Mouse (Mus musculus) heart, adult 2 months (tissue): ENCODE results near the gene Olfr972. TPM values are rescaled to one million over a fixed set of nuclear protein-coding genes. Genes with fewer than 3 reads are reported as not detected.
"Not testable (repeated sequence)": the region's sequence is repeated elsewhere in the genome, so short reads cannot be mapped to it uniquely, and the experiment has no call there.

ENCODE experiments used
- DNase-seq, 2 experiments: peaks; one replicate each; pipeline ENCODE4 v3.0.0; 2021
- H3K27ac ChIP-seq: fragments of 200-600 bp; 2 replicates; pipeline ENCODE4 v1.8.1; 2022
- H3K27me3 ChIP-seq: fragments of 200-500 bp; 2 replicates; pipeline ENCODE4 v1.6.1; 2012; ENCODE audit warnings: mild to moderate bottlenecking, low read length, inconsistent platforms, mixed read lengths; ENCODE audit not compliant: control insufficient read depth, insufficient read depth
- H3K36me3 ChIP-seq: fragments of 200-500 bp; 2 replicates; pipeline ENCODE4 v1.6.1; 2012; ENCODE audit warnings: low read length, inconsistent platforms; ENCODE audit not compliant: control insufficient read depth, insufficient read depth
- H3K4me1 ChIP-seq: fragments of 200-500 bp; 2 replicates; pipeline ENCODE4 v1.6.1; 2011; ENCODE audit warnings: low read length; ENCODE audit not compliant: control insufficient read depth, insufficient read depth
- H3K4me3 ChIP-seq: fragments of 200-600 bp; 2 replicates; pipeline ENCODE4 v1.8.1; 2022
- H3K79me2 ChIP-seq: fragments of 200-500 bp; replicated peaks from 2 replicates; pipeline ENCODE4 v1.6.1; 2012; ENCODE audit warnings: mild to moderate bottlenecking, inconsistent platforms, low read length, moderate library complexity, mixed read lengths; ENCODE audit not compliant: control insufficient read depth, insufficient read depth
- H3K9ac ChIP-seq: fragments of 200-500 bp; 2 replicates; pipeline ENCODE4 v1.6.1; 2012; ENCODE audit warnings: low read depth, mild to moderate bottlenecking, control low read depth, inconsistent platforms, low read length, mixed read lengths
- CTCF ChIP-seq: fragments of 200-600 bp; IDR thresholded peaks from 2 replicates; pipeline ENCODE4 v1.8.1; 2022; ENCODE audit warnings: antibody characterized with exemption, mild to moderate bottlenecking, moderate library complexity
- EP300 ChIP-seq: fragments of 200-500 bp; IDR thresholded peaks from 2 replicates; pipeline ENCODE4 v1.6.1; 2011; ENCODE audit warnings: low read depth, low read length, control low read depth; ENCODE audit not compliant: insufficient read depth
- POLR2A ChIP-seq: fragments of 200-500 bp; IDR thresholded peaks from 2 replicates; pipeline ENCODE4 v1.6.1; 2011; ENCODE audit warnings: mild to moderate bottlenecking, low read depth, low read length, control low read depth; ENCODE audit not compliant: insufficient read depth
- WGBS: fragments of 180-500 bp; shearing (Covaris S2); methylation state at CpG from one replicate; pipeline ENCODE4 v1.1.7; 2018; 5-methylcytosine and 5-hydroxymethylcytosine counted together
- intact Hi-C: fragments of 180-260 bp; cut with DNase I; formaldehyde crosslinking; loops from one replicate; pipeline ENCODE4 v1.15.1; 2025
- long read RNA-seq: library from polyadenylated mRNA; stranded (forward); transcript quantifications from one replicate; pipeline ENCODE4 v2.0.0, GENCODE M21; 2021
- polyA plus RNA-seq: library from polyadenylated mRNA; depleted of rRNA; stranded (reverse); fragments of >200 nt; gene quantifications from 2 replicates; pipeline ENCODE4 v1.2.3, GENCODE M21; 2012; rRNA removed
- total RNA-seq, 2 experiments: library from RNA; stranded (reverse); gene quantifications; 2 replicates each; pipeline ENCODE4 v1.2.3; 2021

Olfr972 gene
- total RNA-seq: not detected
- polyA plus RNA-seq: not detected in 2 replicates
- long read RNA-seq: 0 reads

DNA sequence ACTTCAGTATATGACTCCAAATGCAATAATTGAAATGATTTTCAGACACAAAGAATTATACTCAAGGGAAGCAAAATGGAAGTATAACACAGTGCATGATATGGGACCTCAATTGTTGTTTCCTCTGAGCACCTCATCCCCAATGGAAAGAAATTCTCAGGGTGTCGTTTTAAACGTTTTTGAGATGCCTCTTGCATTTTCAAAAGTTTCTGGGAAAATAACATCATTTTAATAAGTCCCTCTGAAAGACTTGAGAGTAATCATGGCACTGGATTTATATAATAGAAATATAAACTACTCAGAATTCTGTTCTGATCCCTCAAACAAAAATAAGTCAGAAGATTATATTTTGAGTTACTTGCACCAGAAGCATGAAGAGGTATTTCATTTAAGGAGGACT, at the start of gene Olfr972:
TSS of gene Olfr972 (plus strand) at position 301 of the 400 bp plus-strand sequence.
- intact Hi-C loops: no loop called here
- DNase-seq: no peak
- H3K4me3 ChIP-seq: no peak within 1 kb of the TSS
- TF ChIP-seq POLR2A (no peak), EP300 (no peak), CTCF (no peak)
- no peaks in the 10 kb centered on the region for H3K36me3 ChIP-seq
- H3K79me2 ChIP-seq: no peaks in the 10 kb centered on the region
- 41% methylated on average over 2 of the region's 2 CpGs for WGBS
- H3K4me1 ChIP-seq: no peaks in the 10 kb centered on the region
- no peak within 1 kb of the TSS for H3K27ac ChIP-seq
- H3K9ac ChIP-seq: no peak within 1 kb of the TSS
- no peaks in the 10 kb centered on the region for H3K27me3 ChIP-seq

DNA sequence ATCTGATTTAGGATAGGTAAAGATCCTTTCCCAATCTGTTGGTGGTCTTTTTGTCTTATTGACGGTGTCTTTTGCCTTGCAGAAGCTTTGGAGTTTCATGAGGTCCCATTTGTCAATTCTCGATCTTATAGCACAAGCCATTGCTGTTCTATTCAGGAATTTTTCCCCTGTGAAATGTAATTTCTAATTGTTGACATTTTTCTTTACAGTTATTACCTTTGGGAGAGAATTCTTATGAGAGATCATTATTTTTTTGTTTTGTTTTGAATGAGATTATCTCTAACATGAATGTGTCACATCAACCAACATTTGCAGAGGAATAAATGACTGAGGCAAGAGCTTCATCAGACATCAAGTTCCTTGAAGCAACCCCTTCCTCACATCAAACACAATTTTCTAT, 29.6 kb upstream of the Olfr972 start, which contains the start of gene Olfr971:
TSS of gene Olfr971 (plus strand) at position 301 of the 400 bp plus-strand sequence.
- WGBS: 77% methylated on average over 2 of the region's 2 CpGs
- intact Hi-C loops: not testable (repeated sequence)

DNA sequence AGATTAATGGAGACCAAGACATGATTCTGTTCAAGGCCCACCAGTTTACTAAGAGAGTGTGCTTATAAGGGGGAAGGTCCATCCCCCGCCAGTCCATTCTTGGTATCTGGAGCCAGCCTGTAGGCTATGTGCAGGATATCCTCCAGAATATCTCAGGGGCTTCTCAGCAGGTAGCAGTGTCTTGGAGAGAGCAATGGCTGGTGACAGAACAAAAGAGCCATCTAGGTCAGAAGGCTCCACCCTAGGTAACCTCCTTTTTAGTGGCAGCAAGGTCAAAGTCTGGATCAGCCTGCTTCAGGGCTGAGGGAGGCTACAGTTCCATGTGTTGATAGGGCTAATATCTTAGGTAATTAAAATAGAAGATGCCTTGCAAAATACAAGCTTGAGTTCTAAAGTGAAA, 5.8 kb downstream of the Olfr972 start:
- 86% methylated on average over 1 of the region's 1 CpGs for WGBS
- H3K4me3 ChIP-seq, H3K4me1 ChIP-seq, H3K27me3 ChIP-seq, intact Hi-C loops, DNase-seq, H3K27ac ChIP-seq, H3K9ac ChIP-seq, H3K79me2 ChIP-seq, H3K36me3 ChIP-seq: not testable (repeated sequence)

More for the DNA sequence above, 29.6 kb upstream of the Olfr972 start, which contains the start of gene Olfr971:
- H3K4me3 ChIP-seq, H3K27ac ChIP-seq, H3K9ac ChIP-seq, H3K79me2 ChIP-seq, H3K4me1 ChIP-seq, DNase-seq, H3K27me3 ChIP-seq, H3K36me3 ChIP-seq: not testable (repeated sequence)

DNA sequence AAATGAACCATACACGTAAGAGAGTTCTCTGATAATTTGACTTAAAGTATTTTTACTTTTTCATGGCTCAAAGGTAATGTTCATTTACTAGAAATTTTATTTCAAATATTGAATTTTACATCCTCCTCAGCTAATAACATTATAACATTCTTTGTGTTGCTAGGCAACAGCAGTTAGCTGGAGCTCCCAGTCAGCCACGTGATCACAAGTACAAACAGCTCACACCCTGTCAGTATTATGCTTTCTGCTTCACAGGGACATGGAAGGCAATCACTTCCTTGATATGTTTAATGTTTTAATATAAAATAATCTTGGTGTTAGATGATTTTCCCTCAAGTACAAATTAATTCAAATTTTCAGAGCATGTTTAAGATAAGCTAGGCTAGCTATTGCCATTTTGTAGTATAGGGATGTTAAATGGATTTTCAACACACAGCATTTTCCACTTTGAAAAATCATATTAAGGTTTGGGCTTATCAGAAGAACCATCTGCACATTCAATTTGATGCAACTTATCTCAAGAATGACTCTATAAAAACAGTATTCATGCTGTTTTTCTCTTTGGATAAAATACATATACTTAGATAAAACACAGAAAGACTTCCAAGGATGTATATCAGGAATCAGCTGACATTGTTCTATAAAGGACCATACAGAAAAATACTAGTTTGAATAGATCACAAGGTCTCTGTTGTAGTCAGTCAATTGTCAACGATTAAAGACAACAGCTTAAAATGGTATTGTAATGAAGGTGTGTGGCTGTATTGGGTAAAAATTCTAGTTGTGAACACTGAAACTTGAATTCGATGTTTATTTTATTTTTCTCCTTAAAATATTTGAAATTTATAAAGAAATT, 11.5 kb downstream of the Olfr972 start:
- DNase-seq, H3K27ac ChIP-seq, H3K27me3 ChIP-seq, H3K4me3 ChIP-seq, H3K9ac ChIP-seq, H3K4me1 ChIP-seq, H3K79me2 ChIP-seq, intact Hi-C loops, H3K36me3 ChIP-seq: not testable (repeated sequence)
- no CpG with 5 or more reads among the region's 4 CpGs for WGBS

DNA sequence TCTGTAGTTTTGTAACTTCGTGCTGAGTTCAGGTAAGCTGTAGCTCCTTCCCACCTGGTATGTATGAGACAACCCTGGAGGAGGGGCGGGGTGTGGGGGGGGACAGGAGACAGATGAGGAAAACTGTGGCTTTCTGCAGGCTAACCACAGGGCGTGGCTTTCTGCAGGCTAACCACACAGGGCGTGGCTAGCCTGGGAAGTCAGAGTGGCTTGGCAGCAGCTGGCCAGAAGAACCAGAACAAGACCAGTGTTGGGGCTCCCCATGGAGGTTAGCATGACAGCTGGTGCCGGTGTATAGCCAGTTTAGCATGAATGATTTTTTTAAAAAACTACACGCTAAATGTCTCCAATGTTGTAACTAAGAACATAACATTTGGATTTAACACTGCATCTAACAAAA, 38.9 kb downstream of the Olfr972 start:
- intact Hi-C loops: no loop called here
- Histone ChIP-seq H3K79me2 (no peaks in the 10 kb centered on the region), H3K4me3 (no peak overlapping the region), H3K27ac (no peak overlapping the region), H3K27me3 (no peaks in the 10 kb centered on the region), H3K9ac (no peak overlapping the region), H3K36me3 (no peaks in the 10 kb centered on the region), H3K4me1 (no peaks in the 10 kb centered on the region)
- WGBS: 65% methylated on average over 6 of the region's 6 CpGs
- DNase-seq: no peak
- TF ChIP-seq POLR2A (no peak), CTCF (no peak), EP300 (no peak)

DNA sequence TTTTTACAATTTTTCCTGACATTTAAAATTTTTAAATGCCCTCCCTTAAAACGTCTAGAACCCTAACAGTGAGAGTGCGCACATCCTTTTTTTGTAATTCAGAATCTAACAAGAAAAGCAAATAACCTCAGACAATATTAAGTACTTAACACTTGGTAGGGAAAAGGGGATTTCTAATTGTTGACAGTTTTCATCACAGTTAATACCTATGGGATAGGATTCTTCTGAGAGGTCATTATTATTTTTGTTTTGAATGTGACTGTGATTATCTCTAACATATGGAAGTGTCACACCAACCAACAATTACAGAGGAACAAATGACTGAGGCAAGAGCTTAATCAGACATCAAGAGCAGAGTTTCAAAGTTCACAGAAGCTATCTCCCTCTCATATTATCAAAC, 40.8 kb downstream of the Olfr972 start, which contains the start of gene Olfr229:
TSS of gene Olfr229 (plus strand) at position 301 of the 400 bp plus-strand sequence.
- no peaks in the 10 kb centered on the region for H3K36me3 ChIP-seq
- intact Hi-C loops: no loop called here
- no peak for DNase-seq
- H3K27me3 ChIP-seq: no peaks in the 10 kb centered on the region
- no peak within 1 kb of the TSS for H3K4me3 ChIP-seq
- H3K9ac ChIP-seq: no peak within 1 kb of the TSS
- H3K79me2 ChIP-seq: no peaks in the 10 kb centered on the region
- no peak for TF ChIP-seq CTCF
- TF ChIP-seq EP300: no peak
- no peak within 1 kb of the TSS for H3K27ac ChIP-seq
- 60% methylated on average over 2 of the region's 2 CpGs for WGBS
- H3K4me1 ChIP-seq: no peaks in the 10 kb centered on the region
